Mouse (Mus musculus): ENCODE results near the gene Irs3. TPM values are rescaled to one million over a fixed set of nuclear protein-coding genes. Genes with fewer than 3 reads are reported as not detected.

Gene Irs3
- polyA plus RNA-seq, 1 experiment from 2014 or later = 0.31 TPM

DNA sequence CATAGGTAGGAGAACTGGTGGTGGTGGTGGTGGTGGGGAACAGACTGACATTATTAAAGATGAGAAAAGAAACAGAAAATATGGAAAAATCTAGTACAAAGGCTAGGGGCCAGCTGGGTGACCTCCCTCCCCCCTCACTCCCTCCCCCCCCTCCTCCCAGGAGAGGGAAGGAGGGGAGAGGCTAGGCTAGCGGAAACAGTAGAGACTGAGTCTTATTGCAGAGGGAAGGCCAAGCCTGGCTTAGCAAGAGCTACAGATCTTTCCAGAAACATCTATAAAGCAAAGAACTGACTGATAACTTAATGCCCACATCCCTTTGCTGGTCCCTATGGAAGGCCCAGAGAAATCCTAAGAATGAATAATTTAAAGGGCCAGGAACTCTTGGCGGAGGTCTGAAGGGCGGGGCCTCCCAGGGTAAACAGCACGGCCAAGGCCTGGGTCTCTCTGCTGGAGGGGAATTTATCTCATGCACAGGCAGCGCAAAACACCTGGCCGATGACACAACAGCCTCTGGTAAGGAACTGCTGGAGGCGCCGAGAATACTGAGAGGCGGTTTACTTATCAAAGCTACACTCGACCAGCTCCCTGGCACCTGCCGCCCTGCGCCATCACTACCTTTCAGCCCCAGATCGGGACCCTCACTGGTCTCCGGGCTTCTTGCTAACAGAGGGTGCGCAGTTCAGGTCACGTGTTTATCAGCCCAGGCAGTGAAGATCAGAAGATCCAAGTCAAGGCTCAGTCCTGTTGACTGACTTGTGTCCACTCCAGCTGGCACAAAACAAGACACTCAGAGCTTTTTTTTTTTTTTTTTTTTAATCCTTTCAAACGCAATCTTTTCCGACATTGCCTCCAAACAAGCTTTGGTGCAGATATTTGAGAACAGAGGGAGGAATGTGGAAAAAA, 4.4 kb upstream of the Irs3 start:
- 15% methylated on average over 18 of the region's 18 CpGs for WGBS
- Histone ChIP-seq H3K4me1 (peaks cover 44% of the 10 kb centered on the region), H3K27ac (peak overlapping the region; percentile 67), H3K27me3 (ENCODE audit: poor library complexity, severe bottlenecking) (peaks cover 25% of the 10 kb centered on the region), H3K4me3 (peak overlapping the region; percentile 24; the same call in 1 of the 2 replicates), H3K9me3 (no peaks in the 10 kb centered on the region), H3K36me3 (replicated peaks) (peaks cover 37% of the 10 kb centered on the region)
- DNase-seq (ENCODE audit: extremely low spot score, low spot score) = no peak

- Histone ChIP-seq H3K27me3 (ENCODE audit: poor library complexity, severe bottlenecking) (peaks cover 32% of the 10 kb centered on the region), H3K4me3 (no peak overlapping the region), H3K36me3 (replicated peaks) (peaks cover 31% of the 10 kb centered on the region), H3K4me1 (peaks cover 49% of the 10 kb centered on the region), H3K9me3 (no peaks in the 10 kb centered on the region), H3K27ac (peak overlapping the region; percentile 67; the same call in 1 of the 2 replicates)
- no peak for DNase-seq (ENCODE audit: extremely low spot score, low spot score)
- 51% methylated on average over 4 of the region's 4 CpGs for WGBS
These were observed 3.7 kb upstream of the Irs3 start for GRCm38 (mm10) chr5:137649251-137649650.

DNA sequence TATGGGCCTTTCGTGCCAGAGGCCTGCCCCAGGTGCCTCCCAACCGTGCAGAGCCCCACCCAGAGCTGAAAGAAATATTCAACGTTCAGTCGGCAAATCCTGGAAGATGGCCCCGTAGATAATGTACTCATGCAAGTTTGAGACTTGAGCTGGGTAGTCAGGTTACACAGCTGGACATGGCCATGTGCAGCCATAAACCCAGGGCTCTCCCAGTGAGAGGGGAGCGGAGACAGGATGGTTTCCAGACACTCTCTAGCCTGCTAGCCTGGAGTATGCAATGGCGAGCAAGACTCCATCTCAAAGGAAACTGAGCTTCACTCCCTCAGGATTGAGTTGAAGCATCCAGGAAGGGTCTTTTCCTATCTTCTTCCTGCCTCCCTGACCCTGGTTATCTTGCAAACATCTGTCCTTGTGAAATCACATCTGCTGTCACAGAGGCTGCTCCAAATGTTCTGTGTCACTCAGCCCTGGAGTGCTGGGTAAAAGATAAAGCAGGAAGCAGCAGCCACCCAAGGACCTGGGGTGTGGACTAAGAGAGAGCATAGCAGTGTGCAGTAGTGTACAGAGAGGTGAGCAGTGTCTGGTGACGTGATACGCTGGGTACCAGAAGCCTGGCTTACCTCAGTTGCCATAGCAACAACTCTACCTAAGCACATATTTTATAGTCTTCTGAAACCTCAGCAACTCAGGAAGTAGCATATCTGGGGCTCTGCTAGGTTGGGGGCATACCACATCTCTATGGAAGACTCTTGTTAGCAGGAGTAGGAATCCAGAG, 2.5 kb upstream of the Irs3 start:
- WGBS = 78% methylated on average over 9 of the region's 9 CpGs
- no peak for DNase-seq (ENCODE audit: extremely low spot score, low spot score)
- no peaks in the 10 kb centered on the region for H3K9me3 ChIP-seq
- H3K4me3 ChIP-seq = no peak overlapping the region
- H3K27ac ChIP-seq = no peak overlapping the region
- H3K4me1 ChIP-seq = peaks cover 57% of the 10 kb centered on the region
- peaks cover 44% of the 10 kb centered on the region for H3K27me3 ChIP-seq (ENCODE audit: poor library complexity, severe bottlenecking)
- H3K36me3 ChIP-seq (replicated peaks) = peaks cover 19% of the 10 kb centered on the region

DNA sequence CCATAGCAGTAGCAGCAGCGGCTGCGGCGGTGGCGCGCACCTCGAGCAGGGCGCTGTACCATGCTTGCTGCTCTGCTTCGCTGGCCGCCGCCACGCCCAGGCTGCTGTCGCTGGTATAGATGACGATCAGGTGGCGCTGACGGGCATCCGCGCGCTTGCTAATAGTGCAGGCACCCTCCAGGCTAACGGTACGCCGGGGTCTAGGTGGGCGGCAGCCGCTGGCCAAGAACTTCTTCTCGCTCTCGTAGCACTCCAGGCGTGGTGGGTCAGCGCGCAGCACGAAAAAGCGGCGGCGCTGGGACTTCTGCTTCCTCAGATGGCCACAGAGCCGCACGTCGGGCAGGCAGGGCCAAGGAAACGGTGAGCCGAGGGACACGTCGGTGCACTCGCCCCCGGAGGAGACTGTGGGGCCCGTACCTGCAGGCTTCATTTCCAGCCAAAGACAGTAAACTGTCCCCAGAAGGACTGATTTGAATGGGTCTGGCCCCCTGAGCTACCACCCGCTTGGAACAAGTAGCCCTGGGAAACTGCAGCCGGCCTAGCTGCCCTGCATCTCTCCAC, 343 bp downstream of the Irs3 start:
- Histone ChIP-seq H3K27me3 (ENCODE audit: poor library complexity, severe bottlenecking) (peaks cover 52% of the 10 kb centered on the region), H3K4me1 (peaks cover 48% of the 10 kb centered on the region), H3K36me3 (replicated peaks) (peaks cover 27% of the 10 kb centered on the region), H3K4me3 (peak overlapping the region; percentile 44), H3K9me3 (no peaks in the 10 kb centered on the region), H3K27ac (no peak overlapping the region)
- DNase-seq (ENCODE audit: extremely low spot score, low spot score) = peak; percentile 37
- 2% methylated on average over 44 of the region's 44 CpGs for whole genome bisulfite sequencing

GRCm38 (mm10) chr5:137644484-137644883, 1.0 kb downstream of the Irs3 start:
- 42% methylated on average over 19 of the region's 19 CpGs for WGBS
- H3K36me3 ChIP-seq (replicated peaks) = peaks cover 33% of the 10 kb centered on the region
- no peaks in the 10 kb centered on the region for H3K9me3 ChIP-seq
- H3K4me3 ChIP-seq = no peak overlapping the region; the same call in 1 of the 2 replicates
- peaks cover 52% of the 10 kb centered on the region for H3K27me3 ChIP-seq (ENCODE audit: poor library complexity, severe bottlenecking)
- DNase-seq (ENCODE audit: extremely low spot score, low spot score) = no peak
- H3K4me1 ChIP-seq = peaks cover 41% of the 10 kb centered on the region
- H3K27ac ChIP-seq = peak overlapping the region; percentile 2; the same call in 1 of the 2 replicates

DNA sequence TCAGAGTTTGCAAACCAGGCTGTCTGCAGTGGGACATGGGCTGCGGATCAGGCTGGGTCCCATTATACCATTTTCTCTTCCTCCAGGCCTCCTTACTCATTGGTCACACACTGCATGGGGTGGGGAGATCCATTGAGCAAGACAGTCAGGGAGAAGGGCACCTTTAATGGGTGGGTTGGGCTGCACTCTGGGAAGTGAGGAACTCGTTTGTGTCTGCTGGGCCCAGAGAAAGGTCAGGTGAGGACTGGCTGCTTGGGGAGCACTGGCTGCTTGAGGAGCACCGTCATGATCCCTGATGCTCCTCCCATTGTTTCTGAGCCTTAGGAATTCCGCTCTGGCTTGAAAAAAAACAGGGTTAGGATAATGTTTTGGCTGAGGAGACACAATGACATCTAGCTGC, 2.6 kb downstream of the Irs3 start:
- no peak overlapping the region for H3K4me3 ChIP-seq
- no peaks in the 10 kb centered on the region for H3K9me3 ChIP-seq
- peaks cover 49% of the 10 kb centered on the region for H3K36me3 ChIP-seq (replicated peaks)
- peaks cover 33% of the 10 kb centered on the region for H3K4me1 ChIP-seq
- DNase-seq (ENCODE audit: extremely low spot score, low spot score) = no peak
- WGBS = 59% methylated on average over 4 of the region's 4 CpGs
- H3K27ac ChIP-seq = no peak overlapping the region
- H3K27me3 ChIP-seq (ENCODE audit: poor library complexity, severe bottlenecking) = peaks cover 52% of the 10 kb centered on the region

- H3K9me3 ChIP-seq = no peaks in the 10 kb centered on the region
- H3K4me1 ChIP-seq = peaks cover 30% of the 10 kb centered on the region
- no peak within 1 kb of the TSS for H3K4me3 ChIP-seq
- H3K36me3 ChIP-seq (replicated peaks) = peaks cover 68% of the 10 kb centered on the region
- H3K27me3 ChIP-seq (ENCODE audit: poor library complexity, severe bottlenecking) = peaks cover 38% of the 10 kb centered on the region
- no peak within 1 kb of the TSS for H3K27ac ChIP-seq
- 88% methylated on average over 19 of the region's 19 CpGs for WGBS
- no peak for DNase-seq (ENCODE audit: extremely low spot score, low spot score)
These were observed 4.5 kb downstream of the Irs3 start, which contains the start of gene Sap25 for GRCm38 (mm10) chr5:137641054-137641453. TSS of gene Sap25 (plus strand) at chr5:137641334.

- no peak for DNase-seq (ENCODE audit: extremely low spot score, low spot score)
These were observed 6.0 kb downstream of the Irs3 start for GRCm38 (mm10) chr5:137639472-137639871.

DNA sequence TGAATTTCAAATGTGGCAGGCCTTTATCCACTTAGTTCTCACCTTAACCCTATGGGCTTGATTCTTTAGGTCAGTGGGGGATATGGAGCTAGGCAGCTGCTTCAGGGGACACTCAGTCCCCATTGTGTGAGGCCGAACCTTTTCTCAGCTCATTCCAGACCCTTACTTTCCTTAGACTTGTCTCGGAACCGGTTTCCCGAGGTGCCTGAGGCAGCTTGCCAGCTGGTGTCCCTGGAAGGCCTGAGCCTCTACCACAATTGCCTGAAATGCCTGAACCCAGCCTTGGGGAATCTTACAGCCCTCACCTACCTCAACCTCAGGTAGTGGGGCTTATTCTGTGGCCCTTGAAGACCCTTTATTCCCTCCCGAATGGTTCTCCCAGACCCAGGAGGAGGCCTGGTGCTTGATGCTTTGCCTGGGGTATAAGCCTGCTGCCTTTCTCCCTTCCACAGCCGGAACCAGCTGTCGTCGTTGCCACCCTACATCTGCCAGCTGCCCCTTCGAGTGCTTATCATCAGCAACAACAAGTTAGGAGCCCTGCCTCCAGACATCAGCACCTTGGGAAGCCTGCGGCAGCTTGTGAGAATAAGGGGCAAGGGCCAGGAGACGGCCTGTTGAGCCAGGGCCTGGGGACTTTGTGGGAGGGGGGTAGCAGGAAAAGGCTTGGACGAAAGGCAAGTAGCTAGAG, 12.0 kb downstream of the Irs3 start:
- Histone ChIP-seq H3K27ac (no peak overlapping the region), H3K9me3 (no peaks in the 10 kb centered on the region), H3K4me1 (peaks cover 38% of the 10 kb centered on the region), H3K27me3 (ENCODE audit: poor library complexity, severe bottlenecking) (no peaks in the 10 kb centered on the region), H3K4me3 (no peak overlapping the region), H3K36me3 (replicated peaks) (peaks cover 78% of the 10 kb centered on the region)
- no peak for DNase-seq (ENCODE audit: extremely low spot score, low spot score)
- 85% methylated on average over 12 of the region's 12 CpGs for WGBS

More at GRCm38 (mm10) chr5:137639472-137639871, 6.0 kb downstream of the Irs3 start:
- WGBS = 84% methylated on average over 7 of the region's 7 CpGs
- H3K9me3 ChIP-seq = no peaks in the 10 kb centered on the region
- H3K36me3 ChIP-seq (replicated peaks) = peaks cover 84% of the 10 kb centered on the region
- peaks cover 16% of the 10 kb centered on the region for H3K4me1 ChIP-seq
- H3K27me3 ChIP-seq (ENCODE audit: poor library complexity, severe bottlenecking) = peaks cover 23% of the 10 kb centered on the region
- H3K4me3 ChIP-seq = no peak overlapping the region
- H3K27ac ChIP-seq = no peak overlapping the region

DNA sequence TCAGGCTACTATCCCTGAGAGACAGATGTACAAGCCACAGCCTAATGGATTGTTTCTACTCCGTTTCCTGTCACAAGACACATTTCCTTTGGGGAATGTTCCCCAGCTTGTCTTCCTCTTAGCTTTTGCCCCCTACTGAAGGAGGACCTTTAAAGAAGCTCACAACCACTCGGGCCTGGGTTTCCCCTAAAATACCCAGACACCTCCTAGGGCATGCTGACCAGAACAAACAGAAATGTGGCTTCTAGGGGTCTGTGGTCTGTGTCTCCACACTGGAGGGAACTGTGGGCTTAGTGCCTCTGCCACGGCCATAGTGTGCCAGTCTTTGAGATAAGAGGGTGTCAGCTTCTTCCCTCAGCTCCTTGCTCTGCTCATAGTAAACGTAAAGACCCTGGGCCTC, 13.9 kb downstream of the Irs3 start:
- 81% methylated on average over 4 of the region's 4 CpGs for WGBS
- Histone ChIP-seq H3K27ac (peak overlapping the region; percentile 93; the same call in 1 of the 2 replicates), H3K27me3 (ENCODE audit: poor library complexity, severe bottlenecking) (no peaks in the 10 kb centered on the region), H3K4me1 (peaks cover 54% of the 10 kb centered on the region), H3K9me3 (no peaks in the 10 kb centered on the region), H3K4me3 (peak overlapping the region; percentile 72; the same call in 1 of the 2 replicates), H3K36me3 (replicated peaks) (peaks cover 59% of the 10 kb centered on the region)
- no peak for DNase-seq (ENCODE audit: extremely low spot score, low spot score)

DNA sequence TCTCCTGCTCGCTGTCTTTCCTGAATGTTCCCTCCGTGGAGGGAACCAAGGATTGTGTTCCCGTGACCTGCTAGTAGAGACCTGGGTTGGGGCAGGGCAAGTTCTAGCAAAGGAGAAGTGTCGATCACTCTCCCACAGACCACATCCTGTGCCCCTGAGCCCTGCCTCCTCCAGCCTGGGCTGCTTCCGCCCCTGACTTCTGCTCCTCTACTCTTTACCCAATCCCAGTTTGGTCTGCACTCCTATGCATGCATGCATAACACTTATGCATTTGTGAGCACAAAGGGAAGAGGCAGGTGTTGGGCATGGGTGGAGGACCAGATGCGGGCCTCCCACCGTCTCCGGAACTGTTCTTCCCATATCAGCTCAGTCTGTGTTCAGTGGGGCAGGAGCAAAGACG, 14.3 kb downstream of the Irs3 start:
- no peaks in the 10 kb centered on the region for H3K9me3 ChIP-seq
- DNase-seq (ENCODE audit: extremely low spot score, low spot score) = no peak
- H3K4me1 ChIP-seq = peaks cover 54% of the 10 kb centered on the region
- no peaks in the 10 kb centered on the region for H3K27me3 ChIP-seq (ENCODE audit: poor library complexity, severe bottlenecking)
- H3K27ac ChIP-seq = peak overlapping the region; percentile 93
- peak overlapping the region; percentile 72 for H3K4me3 ChIP-seq
- 82% methylated on average over 9 of the region's 9 CpGs for WGBS
- peaks cover 55% of the 10 kb centered on the region for H3K36me3 ChIP-seq (replicated peaks)

DNA sequence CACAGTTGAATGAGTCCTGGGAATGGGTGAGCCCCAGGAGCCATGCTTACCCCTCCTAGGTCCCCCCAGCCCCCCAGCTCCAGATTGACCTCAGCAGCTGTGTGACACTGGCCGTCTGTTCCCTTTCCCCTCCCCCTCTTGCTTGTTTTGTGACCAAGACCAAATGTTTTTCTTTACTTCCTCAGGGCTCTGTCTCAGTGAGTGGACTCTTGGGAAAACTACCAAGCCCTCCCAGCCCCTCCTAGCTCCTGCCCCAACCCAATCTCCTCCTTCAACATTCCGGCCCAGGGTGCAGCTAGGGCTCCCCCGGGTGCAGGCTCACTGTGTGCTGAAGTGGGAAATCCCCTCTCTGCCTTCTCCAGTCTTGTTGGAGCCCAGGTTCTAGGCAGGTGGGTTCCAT, 14.9 kb downstream of the Irs3 start:
- Histone ChIP-seq H3K4me1 (peaks cover 58% of the 10 kb centered on the region), H3K36me3 (replicated peaks) (peaks cover 49% of the 10 kb centered on the region), H3K27me3 (ENCODE audit: poor library complexity, severe bottlenecking) (no peaks in the 10 kb centered on the region), H3K4me3 (peak overlapping the region; percentile 72), H3K9me3 (no peaks in the 10 kb centered on the region), H3K27ac (peak overlapping the region; percentile 93)
- WGBS = 57% methylated on average over 3 of the region's 3 CpGs
- DNase-seq (ENCODE audit: extremely low spot score, low spot score) = no peak
